Mouse (Mus musculus) myocyte (in vitro differentiated cells): ENCODE measurements at regions not wholly inside any gene's neighbourhood (a gene's known extent, or its start where the extent isn't known, plus 50 kb on each side); places are given as distances from the start of the nearest gene placed in this dataset.

Source experiments
- H3K27me3 ChIP-seq: one replicate; pipeline ENCODE4 v1.6.1; 2011; ENCODE audit not compliant: control insufficient read depth, insufficient read depth, insufficient read length
- H3K36me3 ChIP-seq: one replicate; pipeline ENCODE4 v1.6.1; 2011; ENCODE audit not compliant: control insufficient read depth, insufficient read depth
- H3K4me2 ChIP-seq: one replicate; pipeline ENCODE4 v1.6.1; 2011; ENCODE audit warnings: low read depth, control low read depth
- H3K4me3 ChIP-seq: one replicate; pipeline ENCODE4 v1.5.1; 2011; ENCODE audit warnings: mild to moderate bottlenecking, control low read depth, moderate library complexity
- H3K79me2 ChIP-seq: one replicate; pipeline ENCODE4 v1.6.1; 2011; ENCODE audit not compliant: control insufficient read depth, insufficient read depth
- H3ac ChIP-seq: one replicate; pipeline ENCODE4 v1.6.1; 2011; ENCODE audit not compliant: control insufficient read depth, insufficient read length
- CEBPB ChIP-seq: IDR thresholded peaks from 2 replicates; pipeline ENCODE4 v1.6.1; 2011; ENCODE audit warnings: mild to moderate bottlenecking, moderate library complexity; ENCODE audit not compliant: poor library complexity, insufficient read depth, severe bottlenecking
- E2F4 ChIP-seq: IDR thresholded peaks from one replicate; pipeline ENCODE4 v1.6.1; 2011; ENCODE audit warnings: mild to moderate bottlenecking, control low read depth, moderate library complexity; ENCODE audit not compliant: insufficient read depth
- MAX ChIP-seq: IDR thresholded peaks from one replicate; pipeline ENCODE4 v1.6.1; 2011; ENCODE audit warnings: low read depth, mild to moderate bottlenecking, control low read depth
- MYOD1 ChIP-seq, 3 experiments: IDR thresholded peaks; one replicate each; pipeline ENCODE4 v1.6.1; 2011; ENCODE audit warnings: control low read depth in 2 of 3, low read depth in 2 of 3, mild to moderate bottlenecking in 2 of 3, moderate library complexity in 1 of 3; ENCODE audit not compliant: insufficient read length in 2 of 3, control insufficient read depth in 1 of 3
- MYOG ChIP-seq, 3 experiments: IDR thresholded peaks; one replicate each; pipeline ENCODE4 v1.6.1; 2011; ENCODE audit warnings: control low read depth in 2 of 3, low read depth in 2 of 3, mild to moderate bottlenecking in 2 of 3; ENCODE audit not compliant: insufficient read length in 2 of 3, control insufficient read depth in 1 of 3, insufficient read depth in 1 of 3
- POLR2A ChIP-seq: IDR thresholded peaks from one replicate; pipeline ENCODE4 v1.6.1; 2011; ENCODE audit warnings: low read depth, mild to moderate bottlenecking, control low read depth, moderate library complexity; ENCODE audit not compliant: insufficient read length
- POLR2AphosphoS2 ChIP-seq: IDR thresholded peaks from one replicate; pipeline ENCODE4 v1.6.1; 2011; ENCODE audit warnings: low read depth, control low read depth; ENCODE audit not compliant: insufficient read length
- REST ChIP-seq: IDR thresholded peaks from one replicate; pipeline ENCODE4 v1.6.1; 2011; ENCODE audit warnings: mild to moderate bottlenecking, control low read depth, moderate library complexity; ENCODE audit not compliant: insufficient read depth, insufficient read length
- SRF ChIP-seq: IDR thresholded peaks from one replicate; pipeline ENCODE4 v1.6.1; 2011; ENCODE audit warnings: low read depth; ENCODE audit not compliant: control insufficient read depth, insufficient read length
- TCF12 ChIP-seq: IDR thresholded peaks from one replicate; pipeline ENCODE4 v1.6.1; 2011; ENCODE audit warnings: mild to moderate bottlenecking, control low read depth; ENCODE audit not compliant: poor library complexity, insufficient read depth, severe bottlenecking
- TCF3 ChIP-seq: IDR thresholded peaks from one replicate; pipeline ENCODE4 v1.6.1; 2011; ENCODE audit warnings: low read depth, control low read depth; ENCODE audit not compliant: insufficient read length
- USF1 ChIP-seq: IDR thresholded peaks from one replicate; pipeline ENCODE4 v1.6.1; 2011; ENCODE audit warnings: low read depth, mild to moderate bottlenecking, control low read depth, moderate library complexity

DNA sequence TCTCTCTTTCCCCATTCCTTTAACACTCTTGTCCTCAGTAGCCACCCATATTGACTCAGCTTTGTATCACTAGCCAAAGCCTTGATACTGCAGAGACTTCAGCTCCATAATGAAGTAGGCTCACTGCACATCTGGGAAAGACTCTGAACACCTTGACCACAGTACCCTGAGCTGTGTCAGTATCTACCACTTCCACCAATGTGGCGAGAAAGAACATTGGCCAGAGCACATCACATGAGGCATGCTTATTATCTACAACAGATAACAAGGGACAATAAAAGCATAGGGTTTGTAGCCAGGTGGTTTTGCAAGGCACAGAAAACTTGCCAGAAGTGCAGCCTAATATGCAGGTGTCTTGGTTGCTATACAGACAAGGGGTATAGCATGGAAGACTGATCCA, 414.0 kb upstream of the Smarca2 start:
- H3K4me2 ChIP-seq: no peak overlapping the region
- TF ChIP-seq MAX: no peak
- no peak for TF ChIP-seq MYOG (IDR thresholded peaks at IDR 0.05; ENCODE audit: control insufficient read depth in 1 of 3, insufficient read depth in 1 of 3, insufficient read length in 2 of 3, low read depth in 2 of 3)
- no peak for TF ChIP-seq MYOD1 (IDR thresholded peaks at IDR 0.05; ENCODE audit: control insufficient read depth in 1 of 3, insufficient read length in 2 of 3, low read depth in 2 of 3)
- no peak for TF ChIP-seq E2F4
- no peak for TF ChIP-seq USF1
- TF ChIP-seq REST: no peak
- no peak for TF ChIP-seq POLR2AphosphoS2
- TF ChIP-seq CEBPB: no peak
- TF ChIP-seq TCF3: no peak
- H3K36me3 ChIP-seq: no peaks in the 10 kb centered on the region
- H3K27me3 ChIP-seq: no peaks in the 10 kb centered on the region
- H3K4me3 ChIP-seq: no peak overlapping the region
- H3K79me2 ChIP-seq: no peaks in the 10 kb centered on the region
- H3ac ChIP-seq: no peak overlapping the region

- TF ChIP-seq CEBPB (no peak), SRF (no peak), REST (no peak), TCF3 (no peak)
- no peak overlapping the region for H3K4me2 ChIP-seq
Observed at GRCm38 (mm10) chr19:26193664-26194063, 411.2 kb upstream of the Smarca2 start.

DNA sequence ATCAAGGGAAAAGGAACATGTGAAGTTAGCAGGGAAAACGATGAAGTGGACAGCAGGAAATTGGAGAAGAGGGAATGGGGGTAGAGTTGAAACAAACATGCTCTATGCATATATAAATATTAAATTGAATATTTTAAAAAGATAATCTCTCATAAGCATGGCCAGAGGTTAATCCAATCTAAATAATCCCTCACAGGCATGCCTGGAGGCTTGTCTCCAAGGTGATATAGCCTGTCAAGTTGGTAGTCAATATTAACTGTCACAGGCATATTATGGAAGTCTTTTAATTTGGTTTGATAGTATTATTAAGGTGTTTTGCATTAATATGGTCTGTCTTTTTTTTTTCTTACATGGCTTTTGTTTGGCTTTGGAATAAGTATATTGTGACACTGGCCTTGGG, 396.1 kb upstream of the Smarca2 start:
- no peaks in the 10 kb centered on the region for H3K27me3 ChIP-seq
- no peak for TF ChIP-seq TCF3
- TF ChIP-seq POLR2AphosphoS2: no peak
- TF ChIP-seq SRF: no peak
- no peak overlapping the region for H3K4me3 ChIP-seq
- no peak overlapping the region for H3ac ChIP-seq
- H3K36me3 ChIP-seq: no peaks in the 10 kb centered on the region
- no peak overlapping the region for H3K4me2 ChIP-seq
- H3K79me2 ChIP-seq: no peaks in the 10 kb centered on the region

More at GRCm38 (mm10) chr19:26193664-26194063, 411.2 kb upstream of the Smarca2 start:
- H3K36me3 ChIP-seq: no peaks in the 10 kb centered on the region
- no peak overlapping the region for H3K4me3 ChIP-seq
- no peaks in the 10 kb centered on the region for H3K27me3 ChIP-seq
- H3K79me2 ChIP-seq: no peaks in the 10 kb centered on the region
- no peak overlapping the region for H3ac ChIP-seq

DNA sequence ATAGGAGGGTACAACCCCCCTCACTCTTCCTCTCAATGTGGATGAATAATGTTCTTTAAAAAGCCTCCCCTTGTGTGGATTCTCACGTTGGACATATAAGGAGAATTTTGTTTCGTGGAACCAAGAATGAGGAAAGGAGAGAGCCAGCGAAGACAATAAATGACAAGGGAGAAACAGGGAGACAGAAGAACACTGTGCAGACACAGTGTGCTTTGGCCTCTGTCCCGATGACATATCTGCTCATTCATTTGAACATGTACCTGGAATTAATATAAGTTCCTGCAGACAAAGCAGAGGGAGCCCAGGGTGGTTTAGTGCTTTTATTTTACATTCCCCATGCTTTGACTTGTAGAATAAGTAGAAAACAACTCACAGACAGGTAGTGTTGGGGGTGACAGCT, 370.3 kb upstream of the Smarca2 start:
- Histone ChIP-seq H3K4me3 (no peak overlapping the region), H3K4me2 (no peak overlapping the region), H3ac (no peak overlapping the region), H3K36me3 (no peaks in the 10 kb centered on the region), H3K79me2 (no peaks in the 10 kb centered on the region), H3K27me3 (no peaks in the 10 kb centered on the region)
- TF ChIP-seq MYOD1 (IDR thresholded peaks at IDR 0.05; ENCODE audit: control insufficient read depth in 1 of 3, insufficient read length in 2 of 3, low read depth in 2 of 3) (no peak), SRF (no peak)

GRCm38 (mm10) chr19:26244067-26244466, 360.8 kb upstream of the Smarca2 start:
- no peak overlapping the region for H3K4me3 ChIP-seq

GRCm38 (mm10) chr19:26249751-26250150, 355.1 kb upstream of the Smarca2 start:
- TF ChIP-seq TCF3 (no peak), USF1 (no peak), POLR2A (no peak), MYOD1 (IDR thresholded peaks at IDR 0.05; ENCODE audit: control insufficient read depth in 1 of 3, insufficient read length in 2 of 3, low read depth in 2 of 3) (no peak), REST (no peak), MYOG (IDR thresholded peaks at IDR 0.05; ENCODE audit: control insufficient read depth in 1 of 3, insufficient read depth in 1 of 3, insufficient read length in 2 of 3, low read depth in 2 of 3) (no peak), SRF (no peak), MAX (no peak), POLR2AphosphoS2 (no peak)
- H3K4me2 ChIP-seq: no peak overlapping the region

More at GRCm38 (mm10) chr19:26244067-26244466, 360.8 kb upstream of the Smarca2 start:
- H3K79me2 ChIP-seq: no peaks in the 10 kb centered on the region
- H3ac ChIP-seq: no peak overlapping the region
- H3K36me3 ChIP-seq: no peaks in the 10 kb centered on the region
- TF ChIP-seq SRF: no peak
- no peak for TF ChIP-seq MAX
- no peak for TF ChIP-seq TCF3
- TF ChIP-seq USF1: no peak
- TF ChIP-seq MYOG (IDR thresholded peaks at IDR 0.05; ENCODE audit: control insufficient read depth in 1 of 3, insufficient read depth in 1 of 3, insufficient read length in 2 of 3, low read depth in 2 of 3): no peak
- no peak for TF ChIP-seq E2F4
- no peak for TF ChIP-seq TCF12
- no peak for TF ChIP-seq CEBPB
- TF ChIP-seq POLR2AphosphoS2: no peak
- TF ChIP-seq POLR2A: no peak
- no peak for TF ChIP-seq MYOD1 (IDR thresholded peaks at IDR 0.05; ENCODE audit: control insufficient read depth in 1 of 3, insufficient read length in 2 of 3, low read depth in 2 of 3)
- no peak for TF ChIP-seq REST
- H3K27me3 ChIP-seq: no peaks in the 10 kb centered on the region
- H3K4me2 ChIP-seq: no peak overlapping the region

More at GRCm38 (mm10) chr19:26249751-26250150, 355.1 kb upstream of the Smarca2 start:
- Histone ChIP-seq H3K36me3 (no peaks in the 10 kb centered on the region), H3ac (no peak overlapping the region), H3K79me2 (no peaks in the 10 kb centered on the region), H3K27me3 (no peaks in the 10 kb centered on the region), H3K4me3 (no peak overlapping the region)
